Mouse (Mus musculus): Measurements from ENCODE around the gene Atl1.

GRCm38 (mm10) chr12:69937731-69938130, 45.3 kb downstream of the Atl1 start:
- TF ChIP-seq CTCF (IDR thresholded peaks at IDR 0.05; ENCODE audit: insufficient read depth, low read length): no peak
- TF ChIP-seq POLR2A (IDR thresholded peaks at IDR 0.05; ENCODE audit: borderline replicate concordance, extremely low read depth, low read depth, low read length): no peak

Measured in lung, adult 2 months (tissue).